Mouse (Mus musculus) cortical plate, adult 2 months (tissue): ENCODE measurements around the gene Fgd3.

Experiments used
- CTCF ChIP-seq: fragments of 200-500 bp; IDR thresholded peaks from 2 replicates; pipeline ENCODE4 v1.5.1; 2011; ENCODE audit warnings: mild to moderate bottlenecking, control low read depth, low read length; ENCODE audit not compliant: insufficient read depth; ENCODE audit errors: extremely low read depth
- POLR2A ChIP-seq: fragments of 200-500 bp; IDR thresholded peaks from 2 replicates; pipeline ENCODE4 v1.6.1; 2011; ENCODE audit warnings: mild to moderate bottlenecking, low read length, control low read depth; ENCODE audit not compliant: insufficient read depth; ENCODE audit errors: extremely low read depth

DNA sequence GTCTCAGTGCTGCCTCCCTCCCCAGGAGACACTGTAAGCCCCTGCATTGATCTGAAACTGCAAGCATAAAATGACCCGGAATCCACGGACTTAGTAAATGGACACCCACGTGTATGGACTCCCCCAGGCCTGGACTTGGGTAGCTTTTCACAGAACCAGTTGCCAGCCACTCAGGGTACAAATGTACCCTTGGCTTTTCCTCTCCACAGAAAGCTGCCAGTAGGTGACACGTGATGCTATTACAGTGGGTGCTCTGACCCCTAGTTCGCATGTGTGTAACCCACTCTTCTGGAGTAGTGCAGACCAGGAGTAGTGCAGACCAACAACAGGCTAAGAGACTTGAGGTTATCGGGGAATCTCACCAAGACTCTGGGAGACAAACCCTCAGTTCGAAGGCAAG lies 2.2 kb downstream of the Fgd3 start:
- TF ChIP-seq CTCF = no peak
- TF ChIP-seq POLR2A = no peak
